Mouse (Mus musculus) intestine, embryonic 15.5 days (tissue): Measurements from ENCODE around the gene Slc3a1. TPM values are rescaled to one million over a fixed set of nuclear protein-coding genes. Genes with fewer than 3 reads are reported as not detected.

ENCODE experiments used
- ATAC-seq: fragments of 200-750 bp; cut with Nextera tagmentation; 2 replicates; pipeline ENCODE4 v1.8.0; 2017; ENCODE audit warnings: moderate TSS enrichment, moderate library complexity
- H3K27ac ChIP-seq: fragments of 300-500 bp; sonication (generic); 2 replicates; pipeline ENCODE4 v1.5.1; 2015; ENCODE audit warnings: mild to moderate bottlenecking, inconsistent platforms
- H3K27me3 ChIP-seq: fragments of 300-500 bp; sonication (generic); replicated peaks from 2 replicates; pipeline ENCODE4 v1.6.1; 2015; ENCODE audit warnings: inconsistent platforms
- H3K36me3 ChIP-seq: fragments of 300-500 bp; sonication (generic); 2 replicates; pipeline ENCODE4 v1.6.1; 2015; ENCODE audit warnings: inconsistent platforms
- H3K4me1 ChIP-seq: fragments of 300-500 bp; sonication (generic); replicated peaks from 2 replicates; pipeline ENCODE4 v1.6.1; 2015; ENCODE audit warnings: inconsistent platforms
- H3K4me2 ChIP-seq: fragments of 300-500 bp; sonication (generic); replicated peaks from 2 replicates; pipeline ENCODE4 v1.6.1; 2015; ENCODE audit warnings: mild to moderate bottlenecking, inconsistent platforms
- H3K4me3 ChIP-seq: fragments of 300-500 bp; sonication (generic); replicated peaks from 2 replicates; pipeline ENCODE4 v1.5.1; 2015; ENCODE audit warnings: inconsistent platforms
- H3K9ac ChIP-seq: fragments of 300-500 bp; sonication (generic); 2 replicates; pipeline ENCODE4 v1.6.1; 2015; ENCODE audit warnings: inconsistent platforms
- H3K9me3 ChIP-seq: fragments of 300-500 bp; sonication (generic); 2 replicates; pipeline ENCODE4 v1.6.1; 2016; ENCODE audit warnings: inconsistent platforms
- WGBS: fragments of 180-500 bp; shearing (Covaris S2); methylation state at CpG from one replicate; pipeline ENCODE4 v1.1.7; 2015; 5-methylcytosine and 5-hydroxymethylcytosine counted together
- polyA plus RNA-seq: library from polyadenylated mRNA; unstranded; fragments of >200 nt; fragmentation: Nextera tagmentation; extraction: Ambion mirVana; gene quantifications from 2 replicates; pipeline ENCODE4 v1.2.1, GENCODE M21; 2015

The Slc3a1 gene
- 25.5 and 36.8 TPM in 2 replicates for polyA plus RNA-seq

DNA sequence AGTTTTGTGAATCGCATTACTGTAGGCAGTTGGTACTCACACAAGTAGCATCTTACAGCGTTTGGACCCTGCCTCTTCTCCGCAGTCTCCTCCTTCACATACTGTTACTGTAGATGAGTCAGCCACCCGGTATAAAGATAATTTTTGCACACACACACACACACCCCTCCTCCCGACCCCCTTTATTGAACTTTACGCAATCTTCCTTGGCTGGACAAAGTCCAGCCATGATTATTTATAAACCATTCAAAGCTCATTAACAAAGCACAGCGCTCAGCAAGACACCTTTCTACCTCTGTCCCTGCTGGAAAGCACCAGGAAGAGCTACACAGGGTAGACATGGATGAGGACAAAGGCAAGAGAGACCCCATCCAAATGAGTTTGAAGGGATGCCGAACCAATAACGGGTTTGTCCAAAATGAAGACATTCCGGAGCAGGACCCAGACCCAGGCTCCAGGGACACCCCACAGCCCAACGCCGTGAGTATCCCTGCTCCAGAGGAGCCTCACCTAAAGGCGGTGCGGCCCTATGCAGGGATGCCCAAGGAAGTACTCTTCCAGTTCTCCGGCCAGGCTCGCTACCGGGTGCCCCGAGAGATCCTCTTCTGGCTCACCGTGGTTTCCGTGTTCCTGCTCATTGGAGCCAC is at the start of gene Slc3a1:
Gene Slc3a1 (plus strand): TSS at position 284 of the 647 bp plus-strand sequence.
- Histone ChIP-seq H3K27ac (peak within 1 kb of the TSS; percentile 72), H3K4me2 (0 out of 2 replicates have a peak within 1 kb of the TSS, but pooled peaks have one; percentile 1), H3K9ac (no peak within 1 kb of the TSS), H3K4me1 (no peaks in the 10 kb centered on the region), H3K9me3 (no peaks in the 10 kb centered on the region), H3K36me3 (no peaks in the 10 kb centered on the region), H3K27me3 (no peaks in the 10 kb centered on the region), H3K4me3 (peak within 1 kb of the TSS; percentile 0; the same call in 1 of the 2 replicates)
- ATAC-seq, result peak; percentile 80
- WGBS, result 77% methylated on average over 20 of the region's 20 CpGs

GRCm38 (mm10) chr17:84981721-84982120 is 46.5 kb upstream of the Slc3a1 start:
- Histone ChIP-seq H3K27ac (no peak overlapping the region), H3K9me3 (no peaks in the 10 kb centered on the region), H3K36me3 (no peaks in the 10 kb centered on the region), H3K4me2 (no peak overlapping the region), H3K27me3 (no peaks in the 10 kb centered on the region), H3K9ac (no peak overlapping the region), H3K4me1 (peaks cover 3% of the 10 kb centered on the region; the same call in 1 of the 2 replicates), H3K4me3 (no peak overlapping the region)
- 100% methylated on average over 1 of the region's 1 CpGs for WGBS
- no peak for ATAC-seq

DNA sequence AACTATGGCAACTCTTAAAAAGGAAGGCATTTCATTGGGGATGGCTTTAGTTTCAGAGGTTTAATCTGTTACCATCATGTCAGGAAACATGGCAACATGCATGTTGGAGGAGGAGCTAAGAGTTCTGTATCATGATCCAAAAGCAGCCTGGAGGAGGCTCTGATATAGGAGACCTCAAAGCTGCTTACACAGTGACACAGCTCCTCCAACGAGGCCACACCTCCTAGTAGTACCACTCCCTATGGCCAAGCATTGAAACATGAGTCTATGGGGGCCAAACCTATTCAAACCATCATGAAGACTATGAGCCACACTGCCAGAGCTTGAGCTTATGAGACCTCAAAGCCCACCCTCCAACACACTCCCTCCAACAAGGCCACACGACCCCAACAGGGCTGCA is 45.4 kb upstream of the Slc3a1 start:
- Histone ChIP-seq H3K9me3 (no peaks in the 10 kb centered on the region), H3K27me3 (no peaks in the 10 kb centered on the region), H3K27ac (no peak overlapping the region), H3K4me3 (no peak overlapping the region), H3K9ac (no peak overlapping the region), H3K36me3 (no peaks in the 10 kb centered on the region), H3K4me1 (peaks cover 6% of the 10 kb centered on the region; the same call in 1 of the 2 replicates), H3K4me2 (no peak overlapping the region)
- ATAC-seq, result no peak
- WGBS, result 83% methylated on average over 2 of the region's 2 CpGs

DNA sequence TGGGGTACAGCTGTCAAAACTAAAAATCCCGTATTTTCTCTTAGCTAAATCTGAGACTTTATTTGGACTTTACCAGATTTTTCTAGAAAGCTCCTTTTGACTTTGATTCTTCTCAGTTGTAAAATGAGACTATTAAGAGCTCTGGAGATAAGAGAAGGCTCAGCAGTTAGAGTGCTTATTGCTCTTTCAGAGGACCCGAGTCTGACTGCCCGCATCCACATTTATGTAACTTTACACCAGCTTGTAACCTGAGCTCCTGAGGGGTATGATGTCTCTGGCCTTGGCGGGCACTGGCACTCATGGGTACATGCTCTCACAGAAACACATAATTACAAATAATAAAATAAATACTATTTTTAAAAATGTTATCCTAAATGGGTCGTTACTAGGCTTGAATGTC is 41.8 kb upstream of the Slc3a1 start:
- no peak overlapping the region for H3K4me3 ChIP-seq
- H3K9me3 ChIP-seq, result no peaks in the 10 kb centered on the region
- H3K27me3 ChIP-seq, result no peaks in the 10 kb centered on the region
- H3K4me1 ChIP-seq, result peaks cover 7% of the 10 kb centered on the region; the same call in 1 of the 2 replicates
- ATAC-seq, result peak; percentile 73
- no peak overlapping the region for H3K9ac ChIP-seq
- no peak overlapping the region for H3K27ac ChIP-seq
- H3K36me3 ChIP-seq, result no peaks in the 10 kb centered on the region
- H3K4me2 ChIP-seq, result no peak overlapping the region
- 39% methylated on average over 5 of the region's 5 CpGs for WGBS

GRCm38 (mm10) chr17:84987834-84988410 is 40.3 kb upstream of the Slc3a1 start:
- WGBS, result 84% methylated on average over 3 of the region's 3 CpGs

DNA sequence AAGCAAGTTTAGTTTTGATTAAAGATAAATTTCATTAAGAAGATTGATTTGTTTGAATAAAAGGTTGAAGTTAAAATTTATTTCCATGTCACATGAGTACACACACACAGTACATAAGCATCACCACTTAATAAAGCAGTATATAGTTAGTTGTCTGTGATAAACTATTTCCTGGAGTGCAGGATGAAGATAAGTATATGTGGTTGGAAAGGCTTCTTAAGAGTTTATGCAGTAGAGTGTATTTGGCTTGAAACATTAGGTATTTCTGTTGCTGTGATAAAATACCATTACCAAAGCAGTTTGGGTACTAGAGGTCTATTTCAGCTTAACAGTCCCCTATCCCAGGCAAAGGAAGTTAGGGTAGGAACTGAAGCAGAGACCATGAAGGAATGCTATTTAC is 39.7 kb upstream of the Slc3a1 start:
- Histone ChIP-seq H3K9me3 (no peaks in the 10 kb centered on the region), H3K4me3 (no peak overlapping the region), H3K4me1 (peaks cover 7% of the 10 kb centered on the region; the same call in 1 of the 2 replicates), H3K27ac (no peak overlapping the region), H3K27me3 (no peaks in the 10 kb centered on the region), H3K9ac (no peak overlapping the region), H3K4me2 (no peak overlapping the region), H3K36me3 (no peaks in the 10 kb centered on the region)
- no peak for ATAC-seq

More at GRCm38 (mm10) chr17:84987834-84988410, 40.3 kb upstream of the Slc3a1 start:
- H3K4me3 ChIP-seq, result no peak overlapping the region
- peak; percentile 42; the same call in 1 of the 2 replicates for ATAC-seq
- peaks cover 7% of the 10 kb centered on the region; the same call in 1 of the 2 replicates for H3K4me1 ChIP-seq
- no peaks in the 10 kb centered on the region for H3K36me3 ChIP-seq
- no peaks in the 10 kb centered on the region for H3K9me3 ChIP-seq
- H3K27ac ChIP-seq, result no peak overlapping the region
- no peak overlapping the region for H3K9ac ChIP-seq
- no peak overlapping the region for H3K4me2 ChIP-seq
- H3K27me3 ChIP-seq, result no peaks in the 10 kb centered on the region

GRCm38 (mm10) chr17:84995844-84996243 is 32.3 kb upstream of the Slc3a1 start:
- 0 out of 2 replicates have a peak, but pooled peaks cover 3% of the 10 kb centered on the region for H3K36me3 ChIP-seq
- no peaks in the 10 kb centered on the region for H3K9me3 ChIP-seq
- ATAC-seq, result no peak
- no peak overlapping the region for H3K9ac ChIP-seq
- H3K4me2 ChIP-seq, result no peak overlapping the region
- WGBS, result 54% methylated on average over 6 of the region's 6 CpGs
- no peaks in the 10 kb centered on the region for H3K4me1 ChIP-seq
- no peak overlapping the region for H3K27ac ChIP-seq
- H3K27me3 ChIP-seq, result no peaks in the 10 kb centered on the region
- H3K4me3 ChIP-seq, result no peak overlapping the region

GRCm38 (mm10) chr17:84997639-84998038 is 30.5 kb upstream of the Slc3a1 start:
- Histone ChIP-seq H3K36me3 (0 out of 2 replicates have a peak, but pooled peaks cover 3% of the 10 kb centered on the region), H3K9me3 (no peaks in the 10 kb centered on the region), H3K9ac (no peak overlapping the region), H3K4me3 (no peak overlapping the region), H3K4me1 (no peaks in the 10 kb centered on the region), H3K27ac (no peak overlapping the region), H3K27me3 (no peaks in the 10 kb centered on the region), H3K4me2 (no peak overlapping the region)
- WGBS, result 61% methylated on average over 1 of the region's 1 CpGs
- ATAC-seq, result no peak

DNA sequence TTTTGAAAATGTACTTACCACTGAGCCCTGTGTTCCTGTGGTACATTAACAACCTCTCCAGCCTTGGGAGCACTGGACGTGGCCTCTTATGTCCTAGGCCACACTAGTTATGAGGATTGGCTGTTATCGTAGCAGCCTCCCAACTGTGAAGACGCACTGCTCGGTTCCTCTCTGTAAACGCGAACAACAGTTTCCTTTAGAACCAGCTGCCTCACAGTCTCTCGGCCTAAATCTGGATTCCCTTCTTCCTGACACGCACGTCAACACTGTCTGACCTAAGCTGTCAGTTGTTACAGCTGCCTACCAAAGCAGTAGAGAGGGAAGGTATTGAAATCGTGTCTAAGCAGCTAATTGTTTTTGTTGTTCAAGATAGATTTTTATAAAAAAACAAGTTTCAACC is 28.5 kb upstream of the Slc3a1 start:
- H3K9ac ChIP-seq, result no peak overlapping the region
- H3K27ac ChIP-seq, result no peak overlapping the region
- no peaks in the 10 kb centered on the region for H3K27me3 ChIP-seq
- WGBS, result 86% methylated on average over 10 of the region's 10 CpGs
- H3K36me3 ChIP-seq, result 0 out of 2 replicates have a peak, but pooled peaks cover 6% of the 10 kb centered on the region
- no peak overlapping the region for H3K4me2 ChIP-seq
- no peak for ATAC-seq
- H3K4me3 ChIP-seq, result no peak overlapping the region
- no peaks in the 10 kb centered on the region for H3K4me1 ChIP-seq
- no peaks in the 10 kb centered on the region for H3K9me3 ChIP-seq

- WGBS, result 71% methylated on average over 6 of the region's 6 CpGs
Observed at GRCm38 (mm10) chr17:85013485-85013884, 14.7 kb upstream of the Slc3a1 start.

GRCm38 (mm10) chr17:85014632-85015031 is 13.5 kb upstream of the Slc3a1 start:
- no peak for ATAC-seq
- 0 out of 2 replicates have a peak, but pooled peaks cover 6% of the 10 kb centered on the region for H3K36me3 ChIP-seq
- no peak overlapping the region for H3K4me2 ChIP-seq
- 96% methylated on average over 3 of the region's 3 CpGs for WGBS
- no peak overlapping the region for H3K4me3 ChIP-seq
- no peak overlapping the region for H3K9ac ChIP-seq
- H3K9me3 ChIP-seq, result no peaks in the 10 kb centered on the region
- H3K27me3 ChIP-seq, result no peaks in the 10 kb centered on the region
- no peak overlapping the region for H3K27ac ChIP-seq
- no peaks in the 10 kb centered on the region for H3K4me1 ChIP-seq

More at GRCm38 (mm10) chr17:85013485-85013884, 14.7 kb upstream of the Slc3a1 start:
- H3K4me2 ChIP-seq, result no peak overlapping the region
- H3K4me1 ChIP-seq, result no peaks in the 10 kb centered on the region
- no peak overlapping the region for H3K9ac ChIP-seq
- H3K36me3 ChIP-seq, result 0 out of 2 replicates have a peak, but pooled peaks cover 6% of the 10 kb centered on the region
- no peak overlapping the region for H3K4me3 ChIP-seq
- H3K27me3 ChIP-seq, result no peaks in the 10 kb centered on the region
- ATAC-seq, result no peak
- H3K27ac ChIP-seq, result no peak overlapping the region
- H3K9me3 ChIP-seq, result no peaks in the 10 kb centered on the region

DNA sequence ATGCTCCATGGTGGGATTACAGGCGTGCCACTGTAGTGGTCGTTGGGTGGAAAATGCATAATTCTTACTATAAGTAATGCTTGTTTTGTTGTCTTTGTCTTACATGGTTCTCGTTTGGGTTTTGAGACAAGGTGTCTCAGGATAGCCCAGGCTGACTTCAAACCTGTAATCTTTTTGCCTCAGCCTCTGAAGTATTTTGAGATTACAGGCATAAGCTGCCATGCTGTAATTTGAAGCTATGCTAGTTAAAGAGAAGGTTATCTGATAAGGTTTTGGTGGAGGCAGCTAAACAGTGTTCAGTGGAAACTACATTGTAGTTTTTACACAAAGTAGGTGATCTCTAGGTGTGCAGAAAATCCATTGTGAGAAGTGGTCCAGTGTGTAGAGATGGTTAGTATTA is 9.8 kb upstream of the Slc3a1 start:
- no peak for ATAC-seq
- H3K9ac ChIP-seq, result no peak overlapping the region
- H3K4me3 ChIP-seq, result no peak overlapping the region
- H3K4me1 ChIP-seq, result no peaks in the 10 kb centered on the region
- H3K27ac ChIP-seq, result no peak overlapping the region
- no peaks in the 10 kb centered on the region for H3K36me3 ChIP-seq
- H3K27me3 ChIP-seq, result no peaks in the 10 kb centered on the region
- H3K9me3 ChIP-seq, result no peaks in the 10 kb centered on the region
- H3K4me2 ChIP-seq, result no peak overlapping the region
- WGBS, result 85% methylated on average over 3 of the region's 3 CpGs
